Mouse (Mus musculus): ENCODE results near the gene Pfdn6. TPM values are rescaled to one million over a fixed set of nuclear protein-coding genes. Genes with fewer than 3 reads are reported as not detected.
A peak's percentile ranks its signal among the peaks of the same experiment; 100 is the strongest.

The Pfdn6 gene
- total and polyA plus RNA-seq, 3 experiments = 28.0 to 81.0 (median 77.7) TPM

DNA sequence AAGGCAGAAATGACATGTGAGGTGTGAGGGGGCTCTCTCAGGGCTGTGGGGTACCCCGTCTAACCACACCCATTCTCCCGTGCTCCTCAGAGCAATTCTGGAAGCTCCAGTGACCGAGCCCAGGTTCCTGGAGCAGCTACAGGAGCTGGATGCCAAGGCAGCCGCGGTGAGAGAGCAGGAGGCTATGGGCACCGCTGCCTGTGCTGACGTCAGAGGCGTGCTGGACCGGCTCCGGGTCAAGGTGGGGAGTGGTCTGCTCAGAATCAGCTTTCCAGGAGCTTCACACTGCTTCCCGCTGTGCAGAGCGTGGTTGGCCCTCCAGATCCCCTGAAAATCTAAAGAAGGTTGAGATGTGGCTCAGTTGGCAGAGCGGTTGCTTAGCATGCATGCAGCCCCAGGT is 19.0 kb upstream of the Pfdn6 start:
- WGBS = 93% methylated on average over 13 of the region's 13 CpGs
- Histone ChIP-seq H3K4me1 (ENCODE audit: control insufficient read depth, insufficient read depth, low read length) (peaks cover 4% of the 10 kb centered on the region; the same call in 1 of the 2 replicates), H3K79me2 (replicated peaks; ENCODE audit: control insufficient read depth, insufficient read depth, low read length) (0 out of 2 replicates have a peak, but pooled peaks cover 1% of the 10 kb centered on the region), H3K27ac (no peak overlapping the region), H3K9ac (ENCODE audit: low read depth, low read length) (no peak overlapping the region), H3K36me3 (ENCODE audit: control insufficient read depth, insufficient read depth, low read length) (peaks cover under 1% of the 10 kb centered on the region; the same call in 1 of the 2 replicates), H3K4me3 (no peak overlapping the region), H3K27me3 (ENCODE audit: control insufficient read depth, insufficient read depth, low read length) (no peaks in the 10 kb centered on the region)
- no peak for DNase-seq
- intact Hi-C loops (cut with DNase I) = no loop called here
- TF ChIP-seq EP300 (IDR thresholded peaks at IDR 0.05; ENCODE audit: insufficient read depth, low read depth, low read length) = no peak
- TF ChIP-seq CTCF (IDR thresholded peaks at IDR 0.05) = no peak

- no peak for TF ChIP-seq EP300 (IDR thresholded peaks at IDR 0.05; ENCODE audit: insufficient read depth, low read depth, low read length)
- no peak for TF ChIP-seq CTCF (IDR thresholded peaks at IDR 0.05)
- TF ChIP-seq POLR2A (IDR thresholded peaks at IDR 0.05; ENCODE audit: insufficient read depth, low read depth, low read length) = no peak
- 97% methylated on average over 11 of the region's 11 CpGs for WGBS
These were observed 18.3 kb upstream of the Pfdn6 start for GRCm38 (mm10) chr17:33958451-33958850.

DNA sequence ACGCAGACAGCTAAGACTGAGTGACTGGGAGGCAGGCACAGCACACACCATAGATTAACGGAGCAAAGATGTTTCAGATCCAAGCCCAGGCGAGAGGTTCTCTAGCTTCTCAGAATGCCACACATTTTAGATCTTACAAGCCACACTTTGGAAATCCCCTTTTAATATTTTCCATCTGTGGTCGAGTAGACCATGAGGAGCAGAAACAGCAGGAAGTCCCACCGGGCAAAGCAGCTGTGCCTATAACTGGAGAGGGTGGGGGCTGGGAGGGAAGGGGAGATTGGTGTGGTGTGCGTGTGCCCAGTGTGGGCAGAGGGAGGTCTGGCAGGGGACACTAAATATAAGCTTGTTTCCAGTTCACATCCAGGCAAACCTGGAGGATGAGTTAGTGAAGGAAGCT is 17.4 kb upstream of the Pfdn6 start:
- DNase-seq = no peak
- Histone ChIP-seq H3K27ac (no peak overlapping the region), H3K4me1 (ENCODE audit: control insufficient read depth, insufficient read depth, low read length) (peaks cover 4% of the 10 kb centered on the region; the same call in 1 of the 2 replicates), H3K27me3 (ENCODE audit: control insufficient read depth, insufficient read depth, low read length) (no peaks in the 10 kb centered on the region), H3K4me3 (no peak overlapping the region), H3K9ac (ENCODE audit: low read depth, low read length) (no peak overlapping the region), H3K79me2 (replicated peaks; ENCODE audit: control insufficient read depth, insufficient read depth, low read length) (no peaks in the 10 kb centered on the region), H3K36me3 (ENCODE audit: control insufficient read depth, insufficient read depth, low read length) (peaks cover 3% of the 10 kb centered on the region; the same call in 1 of the 2 replicates)
- 81% methylated on average over 6 of the region's 6 CpGs for WGBS
- TF ChIP-seq POLR2A (IDR thresholded peaks at IDR 0.05; ENCODE audit: insufficient read depth, low read depth, low read length) (no peak), CTCF (IDR thresholded peaks at IDR 0.05) (no peak), EP300 (IDR thresholded peaks at IDR 0.05; ENCODE audit: insufficient read depth, low read depth, low read length) (no peak)
- intact Hi-C loops (cut with DNase I) = no loop called here

More at GRCm38 (mm10) chr17:33958451-33958850, 18.3 kb upstream of the Pfdn6 start:
- H3K79me2 ChIP-seq (replicated peaks; ENCODE audit: control insufficient read depth, insufficient read depth, low read length) = 0 out of 2 replicates have a peak, but pooled peaks cover under 1% of the 10 kb centered on the region
- no peak overlapping the region for H3K9ac ChIP-seq (ENCODE audit: low read depth, low read length)
- peaks cover 4% of the 10 kb centered on the region; the same call in 1 of the 2 replicates for H3K4me1 ChIP-seq (ENCODE audit: control insufficient read depth, insufficient read depth, low read length)
- H3K27me3 ChIP-seq (ENCODE audit: control insufficient read depth, insufficient read depth, low read length) = no peaks in the 10 kb centered on the region
- DNase-seq = no peak
- no peak overlapping the region for H3K27ac ChIP-seq
- H3K4me3 ChIP-seq = no peak overlapping the region
- intact Hi-C loops (cut with DNase I) = no loop called here
- peaks cover 3% of the 10 kb centered on the region; the same call in 1 of the 2 replicates for H3K36me3 ChIP-seq (ENCODE audit: control insufficient read depth, insufficient read depth, low read length)

- Histone ChIP-seq H3K27me3 (ENCODE audit: control insufficient read depth, insufficient read depth, low read length) (no peaks in the 10 kb centered on the region), H3K36me3 (ENCODE audit: control insufficient read depth, insufficient read depth, low read length) (peaks cover 3% of the 10 kb centered on the region; the same call in 1 of the 2 replicates), H3K4me1 (ENCODE audit: control insufficient read depth, insufficient read depth, low read length) (peaks cover 4% of the 10 kb centered on the region; the same call in 1 of the 2 replicates), H3K27ac (peak overlapping the region; percentile 94), H3K4me3 (peak overlapping the region; percentile 99), H3K79me2 (replicated peaks; ENCODE audit: control insufficient read depth, insufficient read depth, low read length) (no peaks in the 10 kb centered on the region), H3K9ac (ENCODE audit: low read depth, low read length) (peak overlapping the region; percentile 82)
- no peak for DNase-seq
- intact Hi-C loops (cut with DNase I) = no loop called here
- 6% methylated on average over 10 of the region's 10 CpGs for WGBS
- TF ChIP-seq CTCF (IDR thresholded peaks at IDR 0.05) (no peak), EP300 (IDR thresholded peaks at IDR 0.05; ENCODE audit: insufficient read depth, low read depth, low read length) (no peak), POLR2A (IDR thresholded peaks at IDR 0.05; ENCODE audit: insufficient read depth, low read depth, low read length) (no peak)
These were observed 16.2 kb upstream of the Pfdn6 start for GRCm38 (mm10) chr17:33956336-33956735.

DNA sequence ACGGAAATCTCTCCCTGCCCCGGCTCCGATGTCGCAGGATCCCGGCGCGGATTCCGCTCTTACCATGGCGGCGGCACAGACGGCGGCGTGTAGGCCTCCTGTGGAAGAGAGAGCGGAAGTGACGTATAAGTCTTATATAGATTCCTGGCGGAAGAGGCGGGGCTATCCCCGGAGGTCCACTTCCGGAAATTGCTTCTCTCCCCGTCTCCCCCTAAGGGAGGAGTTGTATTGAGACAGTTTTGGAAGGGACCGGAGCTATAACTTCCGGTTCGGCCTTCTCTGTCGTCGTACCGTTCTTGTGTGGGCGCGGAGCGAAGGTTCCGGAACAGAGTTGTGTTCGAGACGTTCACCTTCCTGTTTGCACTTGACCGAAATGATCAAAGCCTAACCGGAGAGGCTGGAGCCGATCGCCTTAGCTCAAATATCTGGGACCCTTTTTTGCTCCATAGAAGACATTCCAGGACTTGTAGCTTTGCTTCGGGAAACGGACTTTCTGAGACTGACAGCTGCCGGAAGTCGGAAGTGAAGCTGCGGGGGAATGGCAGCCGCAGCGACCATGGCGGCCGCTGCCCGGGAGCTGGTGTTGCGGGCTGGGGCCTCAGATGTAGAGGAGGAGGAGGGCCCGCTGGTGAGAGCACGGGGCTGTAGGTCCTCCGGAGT is 15.5 kb upstream of the Pfdn6 start, which contains the start of the genes Vps52 and Rps18:
Vps52 (plus strand) TSS at position 258 of the 660 bp plus-strand sequence.
Rps18 (minus strand) TSS at position 447 of the 660 bp plus-strand sequence.
- Histone ChIP-seq H3K4me1 (ENCODE audit: control insufficient read depth, insufficient read depth, low read length) (peaks cover 5% of the 10 kb centered on the region; the same call in 1 of the 2 replicates), H3K36me3 (ENCODE audit: control insufficient read depth, insufficient read depth, low read length) (peaks cover 3% of the 10 kb centered on the region; the same call in 1 of the 2 replicates), H3K27me3 (ENCODE audit: control insufficient read depth, insufficient read depth, low read length) (no peaks in the 10 kb centered on the region), H3K9ac (ENCODE audit: low read depth, low read length) (peak within 1 kb of the TSS; percentile 86), H3K79me2 (replicated peaks; ENCODE audit: control insufficient read depth, insufficient read depth, low read length) (no peaks in the 10 kb centered on the region), H3K4me3 (peak within 1 kb of the TSS; percentile 99), H3K27ac (peak within 1 kb of the TSS; percentile 94)
- TF ChIP-seq POLR2A (IDR thresholded peaks at IDR 0.05; ENCODE audit: insufficient read depth, low read depth, low read length) (peak; percentile 96), EP300 (IDR thresholded peaks at IDR 0.05; ENCODE audit: insufficient read depth, low read depth, low read length) (peak; percentile 72), CTCF (IDR thresholded peaks at IDR 0.05) (peak; percentile 49)
- under 1% methylated on average over 50 of the region's 50 CpGs for WGBS
- peak; percentile 94 to 96 for DNase-seq
- intact Hi-C loops (cut with DNase I) = loop anchor here (1.0 to 2.0 kb wide), 2 partner anchors 15 to 71 kb away; partner anchors contain the start of genes Pfdn6 and Wdr46
